ENCODE assay signal across 27 mouse cellular contexts in the genomic region with DNA sequence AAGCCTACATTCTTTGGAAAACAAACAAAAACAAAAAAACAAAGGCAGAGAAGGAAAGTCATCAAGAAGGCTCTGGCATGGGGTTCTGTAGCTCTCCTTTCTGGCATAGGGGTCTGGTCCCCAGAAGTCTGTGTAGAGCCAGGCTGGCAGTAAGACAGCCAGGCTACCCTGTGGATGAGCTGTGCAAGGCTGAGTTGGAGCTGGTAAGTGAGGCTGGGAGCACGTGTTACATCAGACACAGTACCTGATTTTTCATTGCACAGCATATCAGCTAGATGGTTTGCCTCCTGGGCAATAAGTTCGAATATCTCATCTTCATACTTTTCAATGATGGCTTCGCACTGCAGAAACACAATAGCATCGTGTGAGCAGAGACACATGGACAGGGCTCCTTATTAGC. TPM values are rescaled to one million over a fixed set of nuclear protein-coding genes. Genes with fewer than 3 reads are reported as not detected.
A peak's percentile ranks its signal among the peaks of the same experiment; 100 is the strongest.
DNase-seq lines count a peak whose midpoint lies in the region; ATAC-seq and TF ChIP-seq lines count a peak whose summit lies in the region.
"Had no signal": no experiment of that assay in that cellular context is flagged by ENCODE, and none has a peak within 500 bp of the region (broad histone marks: within the 10 kb centered on the region; RNA-seq: fewer than 3 reads in every experiment).

No protein-coding gene starts in this region.

- H3K27ac ChIP-seq in intestine, embryonic 14.5 days (ENCODE audit: low read depth) = no peak overlapping the region
- H3K27ac ChIP-seq in intestine, embryonic 15.5 days = no peak overlapping the region
- peak overlapping the region; percentile 91 for H3K27ac ChIP-seq in midbrain, embryonic 10.5 days (replicated peaks)
- H3K27ac ChIP-seq in midbrain, postnatal 0 days (ENCODE audit: low read depth, low read length) = no peak overlapping the region
- no peak overlapping the region for H3K27ac ChIP-seq in embryonic facial prominence, embryonic 10.5 days (replicated peaks)
- H3K27ac ChIP-seq: forebrain, embryonic 13.5 days; heart, embryonic 15.5 days; layer of hippocampus, adult 2 months; liver, embryonic 12.5 days had no signal

- no peak overlapping the region for H3K4me3 ChIP-seq in intestine, embryonic 14.5 days (ENCODE audit: low read depth, low read length)
- H3K4me3 ChIP-seq in intestine, embryonic 15.5 days (replicated peaks) = no peak overlapping the region
- H3K4me3 ChIP-seq in midbrain, embryonic 10.5 days = peak overlapping the region; percentile 63
- no peak overlapping the region for H3K4me3 ChIP-seq in midbrain, postnatal 0 days (ENCODE audit: low read depth, low read length)
- H3K4me3 ChIP-seq in embryonic facial prominence, embryonic 10.5 days = no peak overlapping the region
- H3K4me3 ChIP-seq: forebrain, embryonic 13.5 days; heart, embryonic 15.5 days; layer of hippocampus, adult 2 months; liver, embryonic 12.5 days; megakaryocyte, embryonic 14.5 days; myocyte had no signal

- ATAC-seq in intestine, embryonic 14.5 days (replicated peaks; ENCODE audit: low FRiP score, low TSS enrichment, low read depth) = no peak
- no peak for ATAC-seq in intestine, embryonic 15.5 days
- no peak for ATAC-seq in midbrain, postnatal 0 days (ENCODE audit: low FRiP score)
- ATAC-seq: forebrain, embryonic 13.5 days had no signal

- H3K4me1 ChIP-seq in intestine, embryonic 14.5 days (replicated peaks; ENCODE audit: control insufficient read depth, insufficient read depth, low read length) = no peaks in the 10 kb centered on the region; the same call in 1 of the 2 replicates
- H3K4me1 ChIP-seq in intestine, embryonic 15.5 days (replicated peaks) = peaks cover 8% of the 10 kb centered on the region; the same call in 1 of the 2 replicates
- peaks cover 56% of the 10 kb centered on the region for H3K4me1 ChIP-seq in midbrain, embryonic 10.5 days
- no peaks in the 10 kb centered on the region; the same call in 1 of the 2 replicates for H3K4me1 ChIP-seq in midbrain, postnatal 0 days (ENCODE audit: insufficient read depth, low read length)
- peaks cover 9% of the 10 kb centered on the region for H3K4me1 ChIP-seq in embryonic facial prominence, embryonic 10.5 days

- peak; percentile 48 to 52 for DNase-seq in cerebellum, postnatal 10 days
- no peak for DNase-seq in cerebellum, adult 11-12 months
- peak; percentile 46 for DNase-seq in intestine, embryonic 14.5 days (ENCODE audit: low spot score)
- no peak for DNase-seq in midbrain, embryonic 10.5 days (ENCODE audit: low spot score)
- no peak for DNase-seq in midbrain, postnatal 0 days (ENCODE audit: low spot score)
- no peak for DNase-seq in embryonic facial prominence, embryonic 10.5 days (ENCODE audit: low spot score)
- DNase-seq in kidney, adult 8-10 months = no peak
- DNase-seq: adrenal gland, postnatal 25 days; gastrocnemius, postnatal 10 days; heart, adult 18-20 months; kidney, adult 2 months; kidney, postnatal 14 days; lung, adult 2 months; right cerebral cortex, postnatal 14 days; thymus, postnatal 36 days had no signal

- no peaks in the 10 kb centered on the region for H3K36me3 ChIP-seq in intestine, embryonic 14.5 days (ENCODE audit: control insufficient read depth, insufficient read depth, low read length)
- H3K36me3 ChIP-seq in intestine, embryonic 15.5 days = no peaks in the 10 kb centered on the region
- peaks cover 25% of the 10 kb centered on the region for H3K36me3 ChIP-seq in midbrain, embryonic 10.5 days
- H3K36me3 ChIP-seq in midbrain, postnatal 0 days (ENCODE audit: insufficient read depth, low read length) = no peaks in the 10 kb centered on the region
- no peaks in the 10 kb centered on the region for H3K36me3 ChIP-seq in embryonic facial prominence, embryonic 10.5 days (replicated peaks)
- H3K36me3 ChIP-seq: heart, embryonic 15.5 days; liver, embryonic 12.5 days had no signal

- no peak overlapping the region for H3K4me2 ChIP-seq in intestine, embryonic 14.5 days (ENCODE audit: low read length)
- H3K4me2 ChIP-seq in intestine, embryonic 15.5 days (replicated peaks) = no peak overlapping the region
- 0 out of 2 replicates have a peak overlapping the region, but pooled peaks have one; percentile 12 for H3K4me2 ChIP-seq in midbrain, postnatal 0 days (ENCODE audit: low read depth, low read length, poor library complexity, severe bottlenecking)
- H3K4me2 ChIP-seq: forebrain, embryonic 13.5 days; heart, embryonic 15.5 days; liver, embryonic 12.5 days had no signal

- 66% methylated on average over 4 of the region's 4 CpGs for WGBS in intestine, embryonic 14.5 days
- WGBS in intestine, embryonic 15.5 days = 73% methylated on average over 4 of the region's 4 CpGs
- 59% methylated on average over 4 of the region's 4 CpGs for WGBS in midbrain, embryonic 10.5 days
- WGBS in midbrain, postnatal 0 days = 51% methylated on average over 4 of the region's 4 CpGs
- WGBS in embryonic facial prominence, embryonic 10.5 days = 68% methylated on average over 4 of the region's 4 CpGs

- H3K27me3 ChIP-seq in intestine, embryonic 14.5 days (replicated peaks; ENCODE audit: control insufficient read depth, insufficient read depth, low read length) = peaks cover 87% of the 10 kb centered on the region
- peaks cover 73% of the 10 kb centered on the region for H3K27me3 ChIP-seq in intestine, embryonic 15.5 days (replicated peaks)
- peaks cover 100% of the 10 kb centered on the region for H3K27me3 ChIP-seq in midbrain, embryonic 10.5 days (ENCODE audit: low read depth, poor library complexity, severe bottlenecking)
- H3K27me3 ChIP-seq in midbrain, postnatal 0 days (ENCODE audit: insufficient read depth, low read length) = 0 out of 2 replicates have a peak, but pooled peaks cover 3% of the 10 kb centered on the region
- H3K27me3 ChIP-seq in embryonic facial prominence, embryonic 10.5 days (replicated peaks; ENCODE audit: low read depth, poor library complexity, severe bottlenecking) = peaks cover 100% of the 10 kb centered on the region

- no peaks in the 10 kb centered on the region for H3K9me3 ChIP-seq in intestine, embryonic 14.5 days (ENCODE audit: control insufficient read depth, low read length)
- no peaks in the 10 kb centered on the region for H3K9me3 ChIP-seq in intestine, embryonic 15.5 days
- H3K9me3 ChIP-seq in midbrain, embryonic 10.5 days (replicated peaks) = no peaks in the 10 kb centered on the region
- H3K9me3 ChIP-seq in midbrain, postnatal 0 days (ENCODE audit: low read length) = no peaks in the 10 kb centered on the region
- no peaks in the 10 kb centered on the region for H3K9me3 ChIP-seq in embryonic facial prominence, embryonic 10.5 days
- H3K9me3 ChIP-seq: forebrain, embryonic 13.5 days; heart, embryonic 15.5 days; liver, embryonic 12.5 days; megakaryocyte, embryonic 14.5 days had no signal

- TF ChIP-seq CTCF in midbrain, postnatal 0 days (IDR thresholded peaks at IDR 0.05) = no peak

- no peak overlapping the region for H3K9ac ChIP-seq in intestine, embryonic 14.5 days (ENCODE audit: low read length)
- H3K9ac ChIP-seq in intestine, embryonic 15.5 days = no peak overlapping the region
- no peak overlapping the region for H3K9ac ChIP-seq in midbrain, postnatal 0 days (replicated peaks; ENCODE audit: low read length, poor library complexity, severe bottlenecking)
- H3K9ac ChIP-seq: forebrain, embryonic 13.5 days; heart, embryonic 15.5 days; liver, embryonic 12.5 days had no signal

RNA-seq across cellular contexts. Expression of a gene that starts 38.6 kb away (rescaled TPM):
- polyA plus RNA-seq in intestine, embryonic 14.5 days (2014; fragmentation: Nextera tagmentation; extraction: Ambion mirVana) = 0.05 and 0.23 TPM in 2 replicates
- polyA plus RNA-seq in intestine, embryonic 15.5 days (2015; fragmentation: Nextera tagmentation; extraction: Ambion mirVana) = 0.48 and 0.54 TPM in 2 replicates
- 95.4 and 137 TPM in 2 replicates for polyA plus RNA-seq in midbrain, embryonic 10.5 days (2016; fragmentation: Nextera tagmentation; extraction: Ambion mirVana)
- 41.4 and 47.0 TPM in 2 replicates for total RNA-seq in midbrain, postnatal 0 days (2014; rRNA removed)
- 14.6 and 17.5 TPM in 2 replicates for polyA plus RNA-seq in midbrain, postnatal 0 days (2015; fragmentation: Nextera tagmentation; extraction: Ambion mirVana)
- polyA plus RNA-seq in embryonic facial prominence, embryonic 10.5 days (2016; fragmentation: Nextera tagmentation; extraction: Ambion mirVana) = 1.3 and 5.3 TPM in 2 replicates
- total RNA-seq: adrenal gland, postnatal 25 days; gastrocnemius, postnatal 10 days; heart, adult 18-20 months; hematopoietic stem cell, adult 5-6 weeks had no signal
- polyA plus RNA-seq: heart, embryonic 15.5 days; limb, embryonic 11.5 days; liver, embryonic 12.5 days; myocyte; spleen, adult 2 months; stomach, embryonic 14.5 days had no signal

RNA-seq across cellular contexts. Expression of a gene that starts 41.5 kb away (rescaled TPM):
- not detected in 2 replicates for polyA plus RNA-seq in intestine, embryonic 14.5 days (2014; fragmentation: Nextera tagmentation; extraction: Ambion mirVana)
- not detected in 2 replicates for polyA plus RNA-seq in intestine, embryonic 15.5 days (2015; fragmentation: Nextera tagmentation; extraction: Ambion mirVana)
- 0.84 and 1.1 TPM in 2 replicates for polyA plus RNA-seq in midbrain, embryonic 10.5 days (2016; fragmentation: Nextera tagmentation; extraction: Ambion mirVana)
- 49.5 and 62.0 TPM in 2 replicates for total RNA-seq in midbrain, postnatal 0 days (2014; rRNA removed)
- 0.86 and 1.0 TPM in 2 replicates for polyA plus RNA-seq in midbrain, postnatal 0 days (2015; fragmentation: Nextera tagmentation; extraction: Ambion mirVana)
- 0.05 TPM in 1 of 2 replicates, not detected in the other for polyA plus RNA-seq in embryonic facial prominence, embryonic 10.5 days (2016; fragmentation: Nextera tagmentation; extraction: Ambion mirVana)
- total RNA-seq: hematopoietic stem cell, adult 5-6 weeks had no signal
- polyA plus RNA-seq: heart, embryonic 15.5 days; limb, embryonic 11.5 days; liver, embryonic 12.5 days; lung, adult 2 months; myocyte; neural tube, embryonic 14.5 days; spleen, adult 2 months; stomach, embryonic 14.5 days had no signal

Comparison
In these comparisons a context has a peak if more than half of its experiments do, and no peak if none do; other contexts are left out.
1. DNase-seq: peak in cerebellum, postnatal 10 days (2 of 2) and intestine, embryonic 14.5 days (single experiment); none in cerebellum, adult 11-12 months (single experiment), midbrain, embryonic 10.5 days (single experiment), midbrain, postnatal 0 days (single experiment), embryonic facial prominence, embryonic 10.5 days (single experiment) and kidney, adult 8-10 months (0 of 2).